Mouse (Mus musculus) forebrain, embryonic 15.5 days (tissue): ENCODE results near the gene Sdhaf2. TPM values are rescaled to one million over a fixed set of nuclear protein-coding genes. Genes with fewer than 3 reads are reported as not detected.

Experiments
- ATAC-seq: fragments of 200-750 bp; cut with Nextera tagmentation; replicated peaks from 2 replicates; pipeline ENCODE4 v1.8.0; 2017; ENCODE audit warnings: mild to moderate bottlenecking, moderate TSS enrichment, moderate library complexity
- H3K27ac ChIP-seq: fragments of 300-500 bp; sonication (generic); replicated peaks from 2 replicates; pipeline ENCODE4 v1.5.1; 2015; ENCODE audit warnings: mild to moderate bottlenecking, inconsistent platforms
- H3K27me3 ChIP-seq: fragments of 300-500 bp; sonication (generic); 2 replicates; pipeline ENCODE4 v1.6.1; 2015; ENCODE audit warnings: inconsistent platforms
- H3K36me3 ChIP-seq: fragments of 300-500 bp; sonication (generic); 2 replicates; pipeline ENCODE4 v1.6.1; 2015; ENCODE audit warnings: mild to moderate bottlenecking, inconsistent platforms
- H3K4me1 ChIP-seq: fragments of 300-500 bp; sonication (generic); 2 replicates; pipeline ENCODE4 v1.6.1; 2015; ENCODE audit warnings: inconsistent platforms
- H3K4me2 ChIP-seq: fragments of 300-500 bp; sonication (generic); replicated peaks from 2 replicates; pipeline ENCODE4 v1.6.1; 2015; ENCODE audit warnings: mild to moderate bottlenecking, inconsistent platforms
- H3K4me3 ChIP-seq: fragments of 300-500 bp; sonication (generic); 2 replicates; pipeline ENCODE4 v1.5.1; 2015; ENCODE audit warnings: mild to moderate bottlenecking, inconsistent platforms
- H3K9ac ChIP-seq: fragments of 300-500 bp; sonication (generic); replicated peaks from 2 replicates; pipeline ENCODE4 v1.6.1; 2015; ENCODE audit warnings: mild to moderate bottlenecking, inconsistent platforms
- H3K9me3 ChIP-seq: fragments of 300-500 bp; sonication (generic); 2 replicates; pipeline ENCODE4 v1.6.1; 2016; ENCODE audit warnings: inconsistent platforms
- WGBS: fragments of 180-500 bp; shearing (Covaris S2); methylation state at CpG from one replicate; pipeline ENCODE4 v1.1.7; 2015; ENCODE audit warnings: mixed read lengths; 5-methylcytosine and 5-hydroxymethylcytosine counted together
- polyA plus RNA-seq: library from polyadenylated mRNA; unstranded; fragments of >200 nt; fragmentation: Nextera tagmentation; extraction: Ambion mirVana; gene quantifications from 2 replicates; pipeline ENCODE4 v1.2.1, GENCODE M21; 2015

The Sdhaf2 gene
- polyA plus RNA-seq, 1 experiment from 2014 or later, result 63.1 TPM

DNA sequence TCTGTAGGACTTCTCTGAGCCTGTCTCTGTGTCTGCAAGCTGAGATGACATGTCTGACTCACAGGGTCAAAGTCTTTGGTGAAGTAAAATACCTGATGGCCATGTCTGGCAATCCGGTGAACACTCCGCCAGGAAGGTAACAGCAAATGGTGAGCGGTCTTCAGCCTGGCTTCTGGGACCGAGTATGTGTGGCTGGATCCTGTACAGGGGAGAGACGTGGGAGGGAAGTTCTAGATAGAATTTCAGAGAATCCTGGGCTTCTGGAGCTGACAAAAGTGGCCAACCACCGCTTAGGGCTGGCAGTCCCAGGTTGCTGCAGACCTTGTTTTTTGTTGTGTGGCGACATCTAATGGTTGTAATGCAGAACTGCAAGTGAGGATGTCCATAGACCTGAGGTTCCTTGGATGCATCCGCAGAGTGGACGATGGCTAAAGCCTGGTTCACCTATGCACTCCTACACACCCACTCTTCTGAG is 39.6 kb downstream of the Sdhaf2 start:
- ATAC-seq, result peak; percentile 86
- WGBS, result 24% methylated on average over 9 of the region's 9 CpGs
- no peaks in the 10 kb centered on the region for H3K9me3 ChIP-seq

DNA sequence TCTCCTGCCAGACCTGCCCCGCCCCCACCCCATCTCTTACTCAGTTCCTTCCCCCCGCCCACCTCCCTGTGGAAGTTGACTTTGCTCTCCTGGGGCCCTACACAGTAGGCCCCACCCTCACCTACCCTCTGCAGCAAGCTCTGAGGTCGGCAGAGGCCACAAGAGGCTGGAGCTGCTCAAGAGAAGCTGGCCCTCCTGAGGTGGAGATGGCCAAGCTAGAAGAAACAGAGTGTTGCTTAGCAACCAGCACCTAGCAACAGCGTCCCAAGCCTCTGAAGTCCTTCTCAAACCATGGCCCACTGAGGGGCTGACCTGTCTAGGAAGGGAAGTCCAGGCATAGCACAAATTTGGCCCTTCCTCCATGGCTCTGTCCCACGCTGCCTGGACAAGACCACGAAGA is 43.2 kb downstream of the Sdhaf2 start, which contains the start of gene Ppp1r32:
Gene Ppp1r32, minus strand, starts transcription at position 226 of the 400 bp plus-strand sequence.
- 27% methylated on average over 6 of the region's 6 CpGs for WGBS
- Histone ChIP-seq H3K36me3 (no peaks in the 10 kb centered on the region), H3K4me2 (no peak within 1 kb of the TSS), H3K4me3 (no peak within 1 kb of the TSS), H3K27ac (no peak within 1 kb of the TSS), H3K4me1 (peaks cover 3% of the 10 kb centered on the region; the same call in 1 of the 2 replicates), H3K27me3 (0 out of 2 replicates have a peak, but pooled peaks cover 4% of the 10 kb centered on the region), H3K9me3 (no peaks in the 10 kb centered on the region), H3K9ac (no peak within 1 kb of the TSS)
- ATAC-seq, result peak; percentile 48; the same call in 1 of the 2 replicates

More for the DNA sequence above, 39.6 kb downstream of the Sdhaf2 start:
- H3K4me2 ChIP-seq, result no peak overlapping the region
- H3K27ac ChIP-seq, result no peak overlapping the region
- no peaks in the 10 kb centered on the region for H3K36me3 ChIP-seq
- H3K4me3 ChIP-seq, result no peak overlapping the region
- peaks cover 3% of the 10 kb centered on the region; the same call in 1 of the 2 replicates for H3K4me1 ChIP-seq
- no peak overlapping the region for H3K9ac ChIP-seq
- 0 out of 2 replicates have a peak, but pooled peaks cover 4% of the 10 kb centered on the region for H3K27me3 ChIP-seq

DNA sequence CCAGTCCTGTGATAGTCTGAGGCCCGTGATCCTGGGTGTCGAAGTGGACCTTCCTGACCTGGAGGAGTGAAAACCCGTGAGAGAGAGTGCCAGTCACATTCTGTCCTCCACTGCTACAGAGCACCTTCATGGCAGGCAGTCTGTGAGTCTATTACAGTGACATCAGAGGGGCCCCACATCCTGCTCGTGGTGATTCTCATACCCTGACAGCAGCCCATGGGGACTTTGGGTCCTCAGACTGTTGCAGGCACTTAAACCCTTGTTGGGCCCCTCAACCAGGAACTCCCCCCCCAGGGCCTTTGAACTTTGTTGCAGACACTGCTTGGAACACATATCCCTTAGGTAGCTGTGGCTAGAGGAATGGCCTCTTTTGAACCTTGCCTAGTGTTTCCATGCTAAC is 46.4 kb downstream of the Sdhaf2 start:
- Histone ChIP-seq H3K4me1 (peaks cover 3% of the 10 kb centered on the region; the same call in 1 of the 2 replicates), H3K27me3 (no peaks in the 10 kb centered on the region), H3K4me3 (no peak overlapping the region), H3K27ac (no peak overlapping the region), H3K9ac (no peak overlapping the region), H3K36me3 (no peaks in the 10 kb centered on the region), H3K4me2 (no peak overlapping the region), H3K9me3 (no peaks in the 10 kb centered on the region)
- ATAC-seq, result no peak
- WGBS, result 69% methylated on average over 4 of the region's 4 CpGs

DNA sequence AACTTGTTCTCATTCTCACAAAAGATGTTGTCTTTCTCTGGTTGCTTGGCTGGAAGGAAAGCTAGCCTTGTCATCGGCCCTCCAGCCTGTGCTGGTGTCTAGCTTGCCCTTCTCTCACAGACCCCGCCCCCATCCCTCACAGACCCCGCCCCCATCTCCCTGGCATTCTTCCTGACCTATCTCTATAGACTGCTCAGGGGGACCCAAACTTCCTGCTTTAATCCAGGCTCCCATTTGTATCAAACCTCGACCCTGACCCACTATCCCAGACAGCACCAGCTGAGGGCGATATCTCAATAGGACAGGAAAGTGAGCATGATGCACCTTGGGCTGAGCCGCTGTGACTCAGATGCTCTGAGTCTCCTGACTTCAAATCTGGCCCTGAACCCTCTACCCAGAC is 52.2 kb downstream of the Sdhaf2 start:
- H3K4me1 ChIP-seq, result no peaks in the 10 kb centered on the region
- no peak overlapping the region for H3K4me3 ChIP-seq
- H3K9me3 ChIP-seq, result no peaks in the 10 kb centered on the region
- H3K4me2 ChIP-seq, result no peak overlapping the region
- no peak for ATAC-seq
- H3K27ac ChIP-seq, result no peak overlapping the region
- H3K9ac ChIP-seq, result no peak overlapping the region
- no peaks in the 10 kb centered on the region for H3K36me3 ChIP-seq
- WGBS, result 16% methylated on average over 6 of the region's 6 CpGs
- H3K27me3 ChIP-seq, result no peaks in the 10 kb centered on the region

DNA sequence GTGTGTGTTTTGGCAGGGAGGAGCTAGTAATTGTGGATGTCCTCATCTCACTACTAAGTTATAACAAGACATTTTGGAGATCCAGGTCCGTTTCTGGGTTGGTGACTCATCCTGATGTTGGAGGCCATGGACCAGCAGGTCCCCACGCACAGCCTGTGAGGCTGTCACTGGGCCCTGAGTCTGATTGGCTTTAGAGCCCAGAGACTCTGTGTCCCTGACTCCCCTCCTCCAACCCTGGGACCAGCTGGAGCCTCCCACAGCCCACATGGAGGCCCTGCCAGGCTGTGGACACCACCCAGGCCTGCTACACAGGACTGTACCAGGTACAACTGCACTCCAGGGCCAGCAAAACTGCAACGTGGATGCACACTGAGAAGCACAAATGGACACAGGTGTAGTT is 53.0 kb downstream of the Sdhaf2 start:
- ATAC-seq, result no peak
- Histone ChIP-seq H3K4me2 (no peak overlapping the region), H3K27ac (no peak overlapping the region), H3K4me3 (no peak overlapping the region), H3K4me1 (no peaks in the 10 kb centered on the region), H3K27me3 (no peaks in the 10 kb centered on the region), H3K9ac (no peak overlapping the region), H3K9me3 (no peaks in the 10 kb centered on the region), H3K36me3 (no peaks in the 10 kb centered on the region)
- 77% methylated on average over 3 of the region's 3 CpGs for WGBS

DNA sequence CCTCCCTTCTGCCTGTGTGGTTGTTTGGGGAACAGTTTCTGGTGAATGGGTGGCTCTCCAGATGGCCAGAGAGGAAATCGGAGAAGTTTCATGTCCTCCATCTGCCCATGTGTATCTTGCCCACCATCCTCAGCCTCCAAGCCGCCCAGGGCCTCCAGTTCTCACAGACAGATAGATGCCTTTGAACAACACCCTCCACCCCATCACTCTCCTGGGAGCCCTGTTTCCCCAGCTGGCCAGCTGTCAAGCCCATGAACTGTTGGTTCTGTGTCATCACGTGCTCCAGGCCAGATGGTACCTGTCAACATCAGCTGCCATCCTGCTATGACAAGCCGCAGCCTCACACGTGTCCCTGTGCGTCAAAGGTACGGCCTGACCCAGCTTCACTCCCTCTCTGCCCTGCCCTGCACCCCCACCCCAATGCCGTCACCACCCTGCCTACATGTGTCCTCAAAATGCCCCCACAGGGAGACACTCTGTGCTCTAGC is 56.7 kb downstream of the Sdhaf2 start:
- Histone ChIP-seq H3K27ac (no peak overlapping the region), H3K4me2 (no peak overlapping the region), H3K4me1 (no peaks in the 10 kb centered on the region), H3K27me3 (no peaks in the 10 kb centered on the region), H3K9ac (no peak overlapping the region), H3K36me3 (no peaks in the 10 kb centered on the region), H3K9me3 (no peaks in the 10 kb centered on the region), H3K4me3 (no peak overlapping the region)
- no peak for ATAC-seq
- WGBS, result 64% methylated on average over 8 of the region's 8 CpGs

DNA sequence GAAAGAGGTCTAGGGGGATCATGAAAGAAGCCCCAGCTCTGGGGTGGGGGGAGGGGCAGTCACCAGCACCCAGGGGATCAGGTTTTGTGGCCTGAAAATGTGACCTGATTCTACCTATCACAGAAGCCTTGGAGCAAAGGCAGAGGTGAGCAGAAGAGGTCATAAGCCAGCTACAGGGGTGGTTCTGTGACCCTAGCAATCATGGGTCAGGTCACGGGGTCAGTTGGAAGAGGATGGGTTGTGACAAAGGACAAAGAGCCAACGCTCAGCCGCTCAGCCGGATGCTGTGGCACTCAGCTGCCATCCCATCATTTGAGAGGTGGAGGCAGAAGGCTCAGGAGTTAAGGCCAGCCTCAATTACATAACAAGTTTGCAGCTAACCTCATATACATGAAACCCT is 61.5 kb downstream of the Sdhaf2 start:
- H3K4me3 ChIP-seq, result no peak overlapping the region
- no peak for ATAC-seq
- H3K27ac ChIP-seq, result no peak overlapping the region
- peaks cover 18% of the 10 kb centered on the region; the same call in 1 of the 2 replicates for H3K27me3 ChIP-seq
- WGBS, result 21% methylated on average over 4 of the region's 4 CpGs
- no peaks in the 10 kb centered on the region for H3K36me3 ChIP-seq
- H3K4me2 ChIP-seq, result no peak overlapping the region
- H3K9ac ChIP-seq, result no peak overlapping the region
- H3K9me3 ChIP-seq, result no peaks in the 10 kb centered on the region
- no peaks in the 10 kb centered on the region for H3K4me1 ChIP-seq

DNA sequence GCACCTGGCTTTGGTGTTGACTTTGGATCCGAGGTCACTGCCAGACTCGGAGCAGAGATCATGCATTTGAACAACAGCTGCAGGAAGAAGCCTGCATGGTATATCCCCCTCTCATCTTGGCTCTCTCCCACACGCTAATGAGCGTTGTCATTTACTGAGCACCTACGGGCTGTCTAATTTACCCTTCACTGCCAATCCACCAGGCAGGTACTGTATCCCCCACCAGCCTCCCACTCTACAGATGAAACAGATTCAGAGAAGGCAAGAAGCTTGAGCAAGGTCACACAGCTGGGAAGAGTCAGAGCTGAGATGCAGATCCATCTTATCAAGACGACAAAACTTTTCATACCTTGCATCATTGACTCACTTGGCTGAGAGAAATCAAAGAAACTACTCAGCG is 64.4 kb downstream of the Sdhaf2 start:
- Histone ChIP-seq H3K4me3 (no peak overlapping the region), H3K9ac (no peak overlapping the region), H3K9me3 (no peaks in the 10 kb centered on the region), H3K4me1 (peaks cover 18% of the 10 kb centered on the region), H3K27ac (no peak overlapping the region), H3K27me3 (peaks cover 40% of the 10 kb centered on the region), H3K4me2 (no peak overlapping the region), H3K36me3 (no peaks in the 10 kb centered on the region)
- ATAC-seq, result no peak
- 50% methylated on average over 7 of the region's 7 CpGs for WGBS

DNA sequence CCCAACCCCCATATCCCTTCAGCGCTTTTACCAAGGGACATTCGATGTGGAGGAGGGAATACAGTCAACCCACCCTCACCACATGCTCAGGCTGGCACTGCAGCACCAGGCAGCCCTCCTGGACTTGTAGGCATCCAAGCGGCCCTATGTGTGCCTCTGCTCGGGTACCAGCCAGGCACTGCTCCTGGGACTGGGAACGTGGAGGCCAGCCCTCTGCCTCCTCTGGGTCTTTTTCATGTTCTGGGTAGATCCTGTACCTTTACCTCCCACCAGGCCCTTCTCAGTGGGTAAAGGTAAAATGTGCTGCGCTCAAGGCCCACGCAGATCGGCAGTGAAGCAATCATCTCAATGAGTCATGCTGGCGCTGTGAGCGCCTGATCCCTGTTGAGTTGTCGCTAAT is 66.0 kb downstream of the Sdhaf2 start:
- no peak overlapping the region for H3K4me3 ChIP-seq
- no peak overlapping the region for H3K9ac ChIP-seq
- no peak for ATAC-seq
- H3K27ac ChIP-seq, result no peak overlapping the region
- peaks cover 57% of the 10 kb centered on the region for H3K27me3 ChIP-seq
- H3K36me3 ChIP-seq, result no peaks in the 10 kb centered on the region
- 52% methylated on average over 11 of the region's 11 CpGs for WGBS
- H3K4me1 ChIP-seq, result peaks cover 24% of the 10 kb centered on the region
- no peaks in the 10 kb centered on the region for H3K9me3 ChIP-seq
- H3K4me2 ChIP-seq, result no peak overlapping the region

DNA sequence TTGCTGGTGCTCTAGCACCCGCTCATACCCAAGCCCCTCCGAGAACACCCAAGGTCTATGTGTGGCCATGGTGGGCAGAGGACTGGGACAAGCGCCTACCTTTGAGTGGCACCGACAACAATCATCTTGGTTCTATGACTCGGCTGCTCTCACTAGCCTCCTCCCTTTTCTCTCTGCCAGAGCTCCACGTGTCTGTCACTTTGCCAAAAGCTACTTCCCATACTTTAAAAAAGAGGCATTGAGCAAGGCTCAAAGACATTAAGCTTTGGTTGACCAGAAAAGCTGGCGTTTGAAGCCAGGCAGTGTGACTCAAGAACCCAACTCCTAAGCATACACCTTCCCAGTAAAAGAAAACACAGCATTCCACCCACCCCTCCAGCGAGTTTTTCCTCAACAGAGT is 67.8 kb downstream of the Sdhaf2 start:
- Histone ChIP-seq H3K27ac (no peak overlapping the region), H3K27me3 (peaks cover 60% of the 10 kb centered on the region), H3K4me2 (peak overlapping the region; percentile 85), H3K36me3 (no peaks in the 10 kb centered on the region), H3K9me3 (no peaks in the 10 kb centered on the region), H3K9ac (no peak overlapping the region), H3K4me1 (peaks cover 24% of the 10 kb centered on the region), H3K4me3 (peak overlapping the region; percentile 52)
- peak; percentile 16 for ATAC-seq
- WGBS, result 13% methylated on average over 8 of the region's 8 CpGs

DNA sequence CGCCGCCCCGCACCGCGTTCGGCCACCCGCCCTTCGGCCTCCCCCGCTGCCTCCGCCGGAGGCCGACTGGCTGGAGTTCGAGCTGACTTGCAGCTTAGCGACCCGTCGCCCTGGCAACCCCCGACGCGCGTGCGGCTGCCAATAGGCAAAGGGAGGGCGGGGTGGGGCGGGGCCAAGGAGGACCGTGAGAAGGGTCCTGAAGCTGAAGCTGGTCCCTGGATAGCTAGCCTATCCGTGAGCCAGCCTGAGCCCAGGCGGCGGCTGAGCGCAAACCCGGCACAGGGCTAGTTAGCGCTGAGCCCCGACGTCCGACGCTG is 68.5 kb downstream of the Sdhaf2 start:
- Histone ChIP-seq H3K4me1 (peaks cover 24% of the 10 kb centered on the region), H3K27ac (no peak overlapping the region), H3K9ac (peak overlapping the region; percentile 41; the same call in 1 of the 2 replicates), H3K27me3 (peaks cover 60% of the 10 kb centered on the region), H3K4me3 (peak overlapping the region; percentile 52), H3K4me2 (peak overlapping the region; percentile 85), H3K9me3 (no peaks in the 10 kb centered on the region), H3K36me3 (no peaks in the 10 kb centered on the region)
- under 1% methylated on average over 33 of the region's 34 CpGs for WGBS
- peak; percentile 90 for ATAC-seq

DNA sequence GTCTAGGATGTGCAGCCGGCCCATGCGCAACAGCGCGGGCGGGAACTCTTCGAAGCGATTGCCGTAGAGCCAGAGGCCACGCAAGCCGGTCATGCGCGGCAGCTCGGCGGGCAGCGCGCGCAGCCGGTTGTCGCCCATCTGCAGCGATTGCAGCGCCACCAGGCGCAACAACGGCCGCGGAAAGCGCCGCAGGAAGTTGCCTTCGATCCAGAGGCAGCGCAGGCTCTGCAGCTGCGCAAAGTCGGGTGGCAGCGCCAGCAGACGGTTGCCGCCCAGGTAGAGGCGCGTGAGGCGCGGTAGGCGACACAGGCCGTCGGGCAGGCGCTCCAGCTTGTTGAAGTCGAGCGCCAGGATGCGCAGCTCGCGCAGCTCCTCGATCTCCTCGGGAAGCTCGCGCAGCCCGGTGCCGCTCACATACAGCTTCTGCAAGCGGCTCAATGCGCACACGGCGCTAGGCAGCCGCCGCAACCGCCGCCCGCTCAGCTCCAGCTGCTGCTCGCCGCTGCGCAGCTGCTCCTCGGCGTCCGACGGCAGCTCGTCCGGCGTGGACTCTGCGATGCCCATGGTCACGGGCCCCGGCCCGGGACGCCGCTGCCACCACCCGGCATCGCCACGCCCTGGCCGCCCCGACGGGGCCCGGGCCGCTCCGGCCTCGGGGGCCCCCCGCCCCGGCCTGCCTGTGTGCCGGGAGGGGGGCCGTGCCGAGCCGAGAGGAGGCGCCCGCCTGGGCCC is 69.0 kb downstream of the Sdhaf2 start, which contains the start of gene Lrrc10b:
Gene Lrrc10b, minus strand, starts transcription at position 722 of the 732 bp plus-strand sequence.
- H3K36me3 ChIP-seq, result no peaks in the 10 kb centered on the region
- H3K4me3 ChIP-seq, result peak within 1 kb of the TSS; percentile 52
- peaks cover 60% of the 10 kb centered on the region for H3K27me3 ChIP-seq
- H3K4me2 ChIP-seq, result peak within 1 kb of the TSS; percentile 85
- peaks cover 24% of the 10 kb centered on the region for H3K4me1 ChIP-seq
- H3K9me3 ChIP-seq, result no peaks in the 10 kb centered on the region
- peak within 1 kb of the TSS; percentile 59 for H3K27ac ChIP-seq
- WGBS, result under 1% methylated on average over 89 of the region's 96 CpGs
- peak within 1 kb of the TSS; percentile 41 for H3K9ac ChIP-seq
- ATAC-seq, result peak; percentile 77
